Mouse (Mus musculus) fibroblast of lung, adult 2 months (primary cell): ENCODE measurements at regions not wholly inside any gene's neighbourhood (a gene's known extent, or its start where the extent isn't known, plus 50 kb on each side); places are given as distances from the start of the nearest gene placed in this dataset.
"Not testable (repeated sequence)": the region's sequence is repeated elsewhere in the genome, so short reads cannot be mapped to it uniquely, and the experiment has no call there.

Experiments used
- DNase-seq: peaks from one replicate; pipeline ENCODE4 v3.0.0-alpha.2; 2011; ENCODE audit warnings: low read depth

GRCm38 (mm10) chr11:22420003-22420723 is 78.1 kb upstream of the Ehbp1 start:
- DNase-seq, result peak; percentile 80

- no peak for DNase-seq
Observed at GRCm38 (mm10) chr11:22421762-22422161, 79.7 kb upstream of the Ehbp1 start.

- DNase-seq, result peak; percentile 95
Observed at GRCm38 (mm10) chr11:22437140-22437850, 74.6 kb upstream of the Tmem17 start.

GRCm38 (mm10) chr11:22437851-22438215 is 74.1 kb upstream of the Tmem17 start:
- DNase-seq, result no peak

- DNase-seq, result no peak
Observed at GRCm38 (mm10) chr11:22438441-22439066, 73.3 kb upstream of the Tmem17 start.

GRCm38 (mm10) chr11:22440521-22440920 is 71.4 kb upstream of the Tmem17 start:
- DNase-seq, result no peak

- DNase-seq, result no peak
Observed at GRCm38 (mm10) chr11:22453161-22453560, 58.7 kb upstream of the Tmem17 start.

- no peak for DNase-seq
Observed at GRCm38 (mm10) chr11:22456286-22456685, 55.6 kb upstream of the Tmem17 start.

- DNase-seq, result no peak
Observed at GRCm38 (mm10) chr11:22457220-22457619, 54.7 kb upstream of the Tmem17 start.

- peak; percentile 53 for DNase-seq
Observed at GRCm38 (mm10) chr11:22458951-22459703, 52.8 kb upstream of the Tmem17 start.

GRCm38 (mm10) chr11:22461019-22461735 is 50.7 kb upstream of the Tmem17 start:
- DNase-seq, result not testable (repeated sequence)
